Mouse (Mus musculus) CD4-positive, CD25-positive, alpha-beta regulatory T cell, adult 4 months (primary cell): Measurements from ENCODE around the gene Dnajb7. TPM values are rescaled to one million over a fixed set of nuclear protein-coding genes. Genes with fewer than 3 reads are reported as not detected.

Source experiments
- ATAC-seq: one replicate; pipeline ENCODE4 v1.8.0; 2017
- polyA plus RNA-seq, 2 experiments: library from polyadenylated mRNA; unstranded; fragments of 100-300 nt; shearing (Covaris generic); gene quantifications; one replicate each; pipeline ENCODE4 v1.2.1; 2017

Gene Dnajb7
- 1 to 10 TPM; 3.2 to 4.3 TPM for polyA plus RNA-seq

DNA sequence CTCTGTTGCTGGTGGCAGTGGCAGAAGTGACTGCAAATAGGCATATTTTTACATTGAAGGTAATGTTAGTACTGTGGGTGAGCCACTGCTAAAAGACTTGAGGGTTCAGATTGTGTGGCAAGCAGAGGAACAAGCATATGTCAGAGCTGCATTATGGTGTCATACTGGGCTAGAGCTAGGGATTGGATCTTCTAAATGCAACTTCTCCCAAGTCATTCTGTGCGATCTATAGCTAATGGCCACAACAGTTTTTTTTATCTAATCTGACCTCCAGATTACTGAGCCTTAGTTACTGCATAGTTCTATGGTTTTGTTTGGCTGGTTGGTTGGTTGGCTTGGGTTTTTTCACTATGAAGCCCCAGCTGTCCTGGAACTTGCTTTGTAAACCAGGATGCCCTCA, at the start of gene Dnajb7:
TSS of gene Dnajb7 (minus strand) at position 101 of the 400 bp plus-strand sequence.
- no peak for ATAC-seq

DNA sequence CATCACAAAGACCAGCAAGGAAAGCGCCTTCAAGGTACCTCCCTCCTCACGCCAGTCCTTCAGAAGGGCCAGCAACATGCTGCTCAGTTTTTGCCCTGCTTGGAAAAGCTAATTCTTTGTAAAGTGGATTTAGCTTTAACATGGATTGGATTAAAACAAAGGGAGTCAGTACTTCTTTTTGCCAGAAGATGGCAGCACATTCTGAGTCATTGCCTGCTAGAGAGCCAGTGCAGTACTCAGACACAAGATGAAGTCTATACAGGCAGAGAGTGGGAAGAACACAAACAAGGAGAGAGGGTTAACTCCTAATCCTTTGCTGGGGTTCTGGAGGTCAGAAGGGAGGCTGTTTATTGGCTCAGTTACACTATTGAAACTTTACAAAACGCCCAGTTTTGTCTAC, 40.4 kb upstream of the Dnajb7 start:
- ATAC-seq, result peak; percentile 73

DNA sequence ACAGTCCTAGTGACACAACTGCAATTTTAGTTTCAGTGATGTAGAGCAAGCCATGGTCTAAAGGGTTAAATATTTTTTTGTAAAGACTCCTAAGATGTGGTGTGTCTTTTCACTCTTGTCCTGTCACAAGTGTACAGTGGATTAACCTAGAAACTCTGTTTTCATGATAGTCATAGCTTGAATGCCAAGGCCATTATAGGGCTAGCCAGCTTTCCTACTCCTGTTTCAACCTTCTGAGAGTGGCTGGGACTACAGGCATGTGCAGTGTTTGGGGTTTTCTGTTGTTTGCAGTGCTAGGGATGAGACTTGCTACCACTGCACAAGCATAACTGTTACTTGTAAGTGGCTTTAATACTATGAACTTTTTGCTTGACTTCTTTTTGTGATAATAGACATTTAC, 31.1 kb upstream of the Dnajb7 start:
- ATAC-seq, result no peak

DNA sequence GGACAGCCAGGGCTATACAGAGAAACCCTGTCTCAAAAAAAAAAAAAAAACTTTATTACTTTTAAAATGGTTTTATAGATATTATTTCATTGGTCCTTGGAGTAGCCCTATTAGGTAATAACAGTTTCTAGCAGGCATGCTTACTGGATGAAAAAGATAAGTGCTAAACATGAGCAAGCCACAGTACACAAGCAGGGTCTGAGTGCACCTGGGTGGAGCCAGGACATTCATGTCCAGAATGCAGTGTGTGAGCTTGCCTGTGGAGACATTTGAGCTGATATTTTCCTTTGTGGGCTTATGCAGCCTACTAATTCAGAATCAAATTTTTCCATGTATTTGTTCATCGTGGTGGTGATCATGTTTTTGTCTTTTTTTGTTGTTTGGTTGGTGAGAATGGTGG, 30.2 kb upstream of the Dnajb7 start:
- no peak for ATAC-seq

DNA sequence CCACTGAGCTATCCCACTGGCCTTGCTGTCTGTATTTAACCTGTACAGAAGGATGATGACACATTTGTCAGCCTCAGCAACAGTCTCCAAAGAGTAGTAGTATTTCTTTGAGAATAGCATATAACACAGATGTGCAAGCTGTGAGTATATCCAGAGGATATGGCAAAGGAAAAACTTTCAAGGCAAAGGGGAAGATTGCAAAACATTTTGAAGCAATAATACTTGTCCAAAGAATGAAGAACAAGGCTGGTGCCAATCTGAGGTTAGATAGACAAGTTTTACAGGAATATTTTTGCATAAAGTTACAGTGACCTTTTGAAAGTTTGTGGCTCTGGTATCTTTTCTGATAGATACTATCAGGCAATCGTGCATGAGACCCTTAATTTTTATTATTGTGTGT, 23.1 kb upstream of the Dnajb7 start:
- ATAC-seq, result no peak

DNA sequence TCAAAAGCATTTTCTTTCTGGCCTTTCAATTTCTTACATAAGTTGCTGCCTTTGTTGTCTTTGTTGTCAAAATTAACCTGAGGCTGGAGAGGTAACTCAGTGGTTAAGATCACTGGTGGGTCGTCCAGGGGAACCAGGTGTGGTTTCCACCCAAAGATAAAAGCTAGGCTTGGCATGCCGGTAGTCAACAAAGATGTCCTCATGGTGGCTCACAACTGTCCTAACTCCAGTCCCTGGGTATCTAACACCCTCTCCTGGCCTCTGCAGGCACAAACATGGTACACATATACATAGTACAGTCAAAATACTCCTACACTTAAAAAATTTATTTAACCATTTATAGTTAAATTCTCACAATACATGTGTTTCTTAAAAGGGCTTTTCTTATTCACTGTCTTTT, 19.8 kb upstream of the Dnajb7 start:
- no peak for ATAC-seq

DNA sequence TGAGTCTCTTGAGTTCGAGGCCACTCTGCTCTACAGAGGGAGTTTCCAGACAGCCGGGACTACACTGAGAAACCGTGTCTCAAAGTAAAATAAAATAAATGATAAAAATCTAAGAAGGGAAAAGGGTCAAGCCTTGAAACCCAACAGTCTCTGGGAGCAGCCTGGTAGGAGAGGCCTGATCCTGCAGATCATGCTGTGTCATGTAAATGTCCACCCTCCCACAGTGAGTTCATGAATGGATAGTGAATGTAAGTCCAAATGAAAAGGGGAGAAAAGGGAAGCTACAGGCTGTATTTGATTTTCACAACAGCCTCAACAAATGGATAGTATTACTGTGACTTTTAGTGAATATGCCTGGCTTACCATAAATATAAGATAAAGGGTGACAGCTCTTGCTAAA, 17.2 kb upstream of the Dnajb7 start:
- ATAC-seq, result no peak

DNA sequence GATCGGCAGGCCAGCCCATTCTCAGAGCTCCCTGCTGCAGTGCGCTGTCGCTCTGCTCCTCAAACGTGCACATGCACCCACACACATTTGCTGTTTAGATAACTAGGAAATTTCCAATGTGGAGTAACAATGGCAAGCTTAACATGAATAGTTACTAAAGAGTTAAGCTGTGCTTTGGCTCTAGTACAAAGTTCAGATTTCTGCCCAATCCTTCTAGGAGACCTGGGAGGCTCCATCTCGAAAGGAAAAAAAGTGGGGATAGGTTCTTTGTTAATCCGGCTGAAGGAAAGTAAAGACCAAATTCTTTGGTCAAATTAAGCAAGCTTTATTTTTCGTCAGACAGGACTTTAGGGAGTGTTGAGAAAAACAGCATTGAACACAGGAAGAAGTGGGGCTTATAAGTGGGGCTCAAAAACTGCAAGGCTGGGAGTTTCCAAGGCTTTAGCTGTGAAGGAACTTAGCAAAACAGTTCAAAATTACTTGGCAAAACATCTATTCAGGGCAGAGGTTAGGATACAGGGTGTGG, 14.1 kb upstream of the Dnajb7 start:
- no peak for ATAC-seq

DNA sequence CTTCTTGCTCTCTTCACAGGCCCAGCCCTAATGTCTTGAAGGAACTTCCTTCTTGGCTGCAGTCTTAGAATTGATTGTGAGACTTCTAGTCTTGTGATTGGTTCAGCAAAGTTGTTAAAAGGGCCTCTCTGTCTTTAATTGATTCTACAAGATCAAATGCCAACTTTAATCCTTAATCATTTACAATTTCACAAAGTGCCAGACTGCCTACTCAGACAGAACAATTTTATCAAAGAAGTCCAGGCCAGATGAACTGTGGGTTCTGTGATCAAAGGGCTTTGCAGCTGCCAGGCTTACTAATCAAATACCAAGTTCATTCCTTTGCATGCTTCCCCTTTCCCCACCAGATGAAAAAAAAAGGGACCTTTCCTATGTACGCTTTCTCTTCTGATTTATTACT, 13.4 kb upstream of the Dnajb7 start:
- ATAC-seq, result no peak

DNA sequence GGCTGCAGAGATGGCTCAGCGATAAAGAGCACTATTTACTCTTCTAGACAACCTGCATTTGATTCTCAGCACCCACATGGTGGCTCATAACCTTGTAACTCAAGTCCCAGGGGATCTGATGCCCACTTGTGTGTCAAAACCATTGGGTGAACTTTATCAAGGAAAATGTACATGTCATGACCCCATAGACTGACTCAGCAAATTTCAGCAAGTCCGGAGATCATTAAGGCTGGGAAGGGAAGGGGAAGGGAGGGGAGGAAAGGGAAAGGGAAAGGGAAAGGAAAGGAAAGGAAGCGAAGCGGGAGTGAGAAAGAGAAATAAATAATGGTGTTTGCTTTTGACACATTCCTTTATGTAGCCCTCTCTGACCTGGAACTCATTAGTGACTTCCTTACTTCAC, 10.0 kb upstream of the Dnajb7 start:
- no peak for ATAC-seq

DNA sequence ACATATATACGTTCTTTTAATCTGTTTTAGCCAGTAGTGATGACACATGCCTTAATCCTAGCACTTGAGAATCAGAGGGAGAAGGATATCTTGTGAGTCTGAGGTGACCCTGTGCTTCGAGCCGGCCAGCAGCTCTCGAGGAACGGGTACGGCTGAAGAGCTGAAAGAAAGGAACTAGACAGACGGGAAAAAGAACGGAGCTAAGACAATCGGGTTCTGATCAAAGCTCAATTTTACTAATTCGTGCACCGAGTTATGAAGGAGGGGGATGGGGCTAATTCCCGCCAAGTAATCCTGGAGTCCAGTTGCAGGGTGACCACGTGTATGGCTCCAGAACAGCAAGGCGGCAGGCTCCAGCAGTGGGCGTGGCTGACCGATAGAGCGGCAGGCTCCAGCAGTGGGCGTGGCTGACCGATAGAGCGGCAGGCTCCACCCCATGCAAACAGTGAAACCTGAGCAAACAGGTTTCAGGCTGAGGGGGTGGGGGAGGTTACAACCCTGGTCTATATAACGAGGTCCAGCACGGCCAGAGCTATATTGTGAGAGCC, 8.7 kb upstream of the Dnajb7 start:
- peak; percentile 83 for ATAC-seq

DNA sequence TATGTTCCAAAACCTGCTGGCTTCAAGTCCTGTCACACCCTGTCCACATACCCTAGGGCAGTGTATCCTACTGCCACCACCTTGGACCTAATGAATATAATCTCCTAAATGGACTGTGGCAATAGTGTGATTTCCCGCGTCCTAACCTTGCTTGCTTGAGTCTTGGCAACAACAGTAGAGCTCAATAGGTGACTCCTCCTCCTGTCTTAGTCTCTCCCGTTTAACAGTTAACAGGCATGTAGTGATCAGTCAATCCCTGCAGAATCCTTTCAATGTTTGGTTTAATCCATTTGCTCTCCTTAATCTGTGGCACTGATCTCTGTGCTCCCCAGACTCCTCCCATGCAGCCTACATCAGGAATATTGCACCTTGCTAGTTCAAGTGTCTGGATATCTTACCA, 3.1 kb downstream of the Dnajb7 start:
- no peak for ATAC-seq

DNA sequence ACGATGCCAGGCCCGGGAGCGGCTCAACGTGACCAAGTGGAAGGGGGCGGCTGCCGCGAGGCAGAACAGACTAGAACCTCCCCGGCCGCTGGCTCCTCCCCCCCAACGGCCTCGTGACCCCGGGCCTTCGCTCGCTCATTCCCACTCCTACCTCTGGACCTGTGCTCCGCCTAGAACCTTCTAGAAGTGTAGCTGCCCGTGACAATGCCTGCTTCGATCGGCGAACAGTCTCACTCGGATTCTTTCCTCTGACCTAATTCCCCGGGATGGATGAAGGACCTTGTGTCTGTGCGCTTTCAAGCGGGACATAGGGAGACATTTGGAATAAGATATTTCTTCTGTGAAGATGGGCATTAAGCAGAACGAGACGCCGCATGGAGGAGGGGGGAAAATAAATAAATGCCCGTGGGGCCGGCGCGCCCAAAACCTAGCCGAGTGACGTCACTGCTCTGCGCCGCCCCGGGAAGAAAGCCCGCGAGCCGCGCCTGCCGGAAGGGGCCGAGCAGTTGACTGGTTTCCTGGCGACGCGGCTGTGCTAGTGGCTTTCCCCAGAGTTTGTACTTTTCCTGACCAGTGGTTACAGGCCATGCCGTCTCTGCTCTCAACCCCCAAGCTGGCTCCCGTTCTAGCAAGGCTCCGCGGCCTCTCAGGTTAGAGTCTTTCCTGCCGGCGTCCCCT, 8.3 kb downstream of the Dnajb7 start, which contains the start of the genes St13 and Xpnpep3:
TSS of gene St13 (minus strand) at position 440 of the 678 bp plus-strand sequence.
TSS of gene Xpnpep3 (plus strand) at position 501 of the 678 bp plus-strand sequence.
- peak; percentile 95 for ATAC-seq

DNA sequence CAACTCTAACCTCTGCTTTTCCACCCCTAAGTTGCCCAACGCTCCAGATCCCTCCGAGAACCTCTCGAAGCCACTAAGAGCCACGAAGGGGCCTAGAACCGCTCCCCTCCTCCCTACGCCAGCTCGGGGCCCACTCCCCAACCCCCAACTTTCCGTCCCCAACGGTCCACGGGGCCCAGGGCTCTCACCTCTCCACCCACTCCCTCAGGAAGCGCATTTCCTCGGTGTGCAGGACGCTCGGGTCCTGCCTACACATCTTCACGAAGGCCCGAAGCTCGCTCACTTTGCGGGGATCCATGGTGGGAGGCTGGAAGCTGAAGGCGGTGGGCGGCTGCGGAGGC, 8.8 kb downstream of the Dnajb7 start:
- ATAC-seq, result peak; percentile 55

DNA sequence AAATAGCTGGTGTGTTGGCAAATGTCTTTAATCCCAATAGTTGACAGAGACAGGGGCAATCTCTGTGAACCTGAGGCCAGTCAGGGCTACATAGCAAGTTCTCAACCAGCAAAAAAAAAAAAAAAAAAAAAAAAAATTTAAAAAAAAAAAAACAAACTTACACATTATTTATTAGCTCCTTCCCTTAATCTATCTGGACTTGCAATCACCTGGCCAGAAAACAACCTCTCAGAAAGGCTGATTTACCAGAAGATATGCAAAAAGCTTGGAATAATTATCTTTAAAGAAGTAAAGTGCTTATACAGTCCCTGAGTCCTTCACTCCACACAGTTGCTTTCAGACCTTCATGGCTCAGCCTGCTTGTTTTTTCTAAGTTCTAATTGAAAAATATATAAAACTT, 9.9 kb downstream of the Dnajb7 start:
- no peak for ATAC-seq

DNA sequence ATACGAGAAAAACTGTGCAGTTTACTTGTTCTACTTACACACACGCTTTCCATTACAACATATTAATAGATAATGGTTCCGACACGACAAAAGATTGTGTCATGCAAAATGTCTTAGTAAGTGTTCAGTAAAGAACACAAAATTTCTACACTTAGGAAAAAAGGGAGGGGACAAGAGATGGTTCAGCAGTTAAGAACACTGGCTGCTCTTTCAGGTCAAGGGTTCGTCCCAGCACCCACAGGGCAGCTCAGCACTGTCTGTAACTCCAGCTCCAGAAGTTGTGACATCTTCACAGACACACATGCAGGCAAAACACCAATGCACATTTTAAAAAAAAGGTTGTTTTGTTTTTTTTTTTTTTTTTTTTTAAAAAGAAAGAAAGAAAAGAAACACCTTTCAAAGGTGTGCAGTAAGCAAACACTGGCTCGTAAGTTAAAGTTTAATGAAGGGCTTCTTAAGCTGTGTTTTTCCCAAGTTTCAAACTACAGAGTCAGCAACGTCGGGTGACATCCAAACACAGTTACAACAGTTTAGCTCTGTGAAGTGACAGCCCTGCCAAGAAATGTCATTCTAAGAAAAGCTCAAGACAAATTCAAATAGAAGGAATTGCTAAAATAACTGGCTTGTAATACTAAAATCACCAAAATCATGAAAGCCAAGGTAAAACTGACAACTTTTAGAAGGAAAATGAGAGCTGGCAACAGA, 13.7 kb downstream of the Dnajb7 start:
- no peak for ATAC-seq

DNA sequence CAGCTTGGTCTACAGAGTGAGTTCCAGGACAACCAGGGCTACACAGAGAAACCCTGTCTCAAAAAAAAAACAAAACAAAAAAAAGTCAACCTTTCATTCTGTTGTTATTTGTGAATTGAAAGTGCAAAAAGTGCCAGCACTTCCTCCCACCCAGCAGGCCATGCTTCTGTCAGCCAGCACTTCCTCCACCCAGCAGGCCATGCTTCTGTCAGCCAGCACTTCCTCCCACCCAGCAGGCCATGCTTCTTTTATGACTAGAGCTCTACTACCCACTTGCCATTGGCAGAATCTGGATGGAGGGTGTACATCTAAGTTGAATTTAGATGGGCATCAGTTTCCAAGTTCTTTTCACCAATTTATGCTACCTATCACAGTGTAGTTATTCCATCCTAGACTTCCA, 15.1 kb downstream of the Dnajb7 start:
- peak; percentile 85 for ATAC-seq

DNA sequence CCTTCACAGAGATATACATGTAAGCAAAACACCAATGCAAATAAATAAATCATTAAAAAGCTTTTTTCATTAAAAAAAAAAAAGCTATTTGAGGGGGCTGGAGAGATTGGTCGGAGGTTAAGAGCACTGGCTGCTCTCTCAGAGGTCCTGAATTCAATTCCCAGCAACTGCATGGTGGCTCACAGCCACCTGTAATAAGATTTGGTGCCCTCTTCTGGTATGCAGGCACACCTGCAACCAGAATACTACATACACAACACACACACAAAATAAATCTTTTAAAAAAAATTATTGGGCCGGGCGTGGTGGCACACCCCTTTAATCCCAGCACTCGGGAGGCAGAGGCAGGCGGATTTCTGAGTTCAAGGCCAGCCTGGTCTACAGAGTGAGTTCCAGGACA, 21.8 kb downstream of the Dnajb7 start:
- ATAC-seq, result no peak

DNA sequence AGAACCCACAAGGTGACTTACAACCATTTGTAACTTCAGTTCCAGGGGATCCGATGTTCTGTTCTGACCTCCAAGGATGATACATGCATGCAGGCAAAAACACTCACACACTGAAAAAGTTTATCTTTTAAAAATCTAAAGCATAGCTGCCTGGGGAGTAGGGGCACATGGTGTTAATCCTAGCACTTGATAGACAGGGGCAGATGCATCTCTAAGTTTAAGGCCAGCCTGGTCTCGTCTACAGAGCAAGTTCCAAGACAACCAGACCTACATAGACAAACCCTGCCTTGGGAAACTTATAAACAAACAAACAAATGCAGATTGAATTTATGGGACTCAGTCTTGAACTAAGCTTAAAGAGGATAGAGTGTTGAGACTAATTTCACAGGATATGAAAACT, 29.3 kb downstream of the Dnajb7 start:
- ATAC-seq, result no peak

DNA sequence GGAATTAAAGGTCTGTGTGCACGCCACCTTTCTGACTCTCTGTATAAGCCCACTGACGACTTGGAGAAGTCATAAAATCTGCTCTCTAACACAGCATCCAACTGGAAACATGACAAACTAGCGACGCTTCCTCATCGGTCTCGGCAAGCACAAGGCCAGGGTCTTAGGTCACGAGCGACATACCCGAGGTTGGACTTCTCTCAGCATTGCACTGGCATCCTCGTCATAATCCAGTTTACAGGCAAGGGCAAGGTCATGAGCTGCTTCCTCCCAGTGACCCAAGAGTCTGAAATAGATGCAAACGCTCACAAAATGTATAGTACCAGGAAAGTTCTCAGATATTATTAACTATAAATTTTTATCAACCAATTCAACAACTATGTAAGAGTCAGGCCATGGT, 33.5 kb downstream of the Dnajb7 start:
- no peak for ATAC-seq

DNA sequence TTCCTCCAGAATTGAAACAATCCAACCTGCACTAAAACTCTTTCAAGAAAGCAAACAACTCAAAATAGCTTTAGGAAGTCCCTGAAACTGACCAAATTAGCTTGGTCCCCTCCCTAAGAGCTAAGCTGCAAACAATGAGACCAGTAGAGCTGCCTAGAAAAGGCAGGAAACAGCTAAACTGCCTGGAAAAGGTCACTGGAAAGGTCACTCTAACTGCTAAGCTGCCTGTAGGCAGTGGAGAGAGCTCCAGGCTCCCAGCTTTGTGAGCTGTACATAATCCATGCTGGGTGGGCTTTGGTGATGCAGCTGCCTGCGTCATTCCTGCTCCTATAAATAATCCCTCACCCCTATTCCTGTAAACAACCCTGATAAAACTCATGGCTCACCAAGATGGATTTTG, 37.7 kb downstream of the Dnajb7 start:
- ATAC-seq, result no peak

DNA sequence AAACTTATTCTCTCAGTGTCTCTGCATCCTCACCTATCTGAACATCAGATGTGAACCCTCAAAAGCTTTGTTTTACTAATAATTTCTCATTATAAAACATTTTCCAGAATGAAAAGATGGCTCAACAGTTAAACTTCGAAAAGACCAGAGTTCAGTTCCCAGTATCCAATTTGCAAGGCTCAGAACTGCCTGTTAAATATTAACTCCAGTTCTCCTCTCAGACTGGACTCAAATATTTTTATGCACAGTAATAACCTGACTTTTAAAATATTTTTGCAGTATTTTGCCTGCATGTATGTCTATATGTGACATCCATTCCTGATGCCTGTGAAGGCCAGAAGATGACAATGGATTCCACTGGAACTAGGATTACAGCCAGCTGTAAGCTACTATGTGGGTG, 39.5 kb downstream of the Dnajb7 start:
- ATAC-seq, result no peak

DNA sequence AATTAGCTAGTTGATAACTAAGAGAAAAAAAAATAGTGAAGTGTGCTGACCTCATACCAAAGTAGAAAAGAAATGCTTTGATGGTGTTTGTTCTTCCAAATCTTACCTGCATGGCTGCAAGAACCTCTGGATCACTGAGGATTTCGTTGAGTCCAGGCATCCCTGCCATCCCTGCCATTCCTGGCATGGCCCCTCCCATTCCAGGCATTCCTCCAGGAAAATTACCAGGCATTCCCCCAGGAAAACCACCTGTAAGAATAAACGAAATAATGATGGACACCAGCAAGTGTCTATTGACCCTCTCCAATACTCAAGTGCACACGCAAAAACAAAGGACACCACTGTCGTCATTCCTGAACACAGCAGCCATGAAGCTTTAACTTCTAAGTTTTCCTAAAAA, 41.9 kb downstream of the Dnajb7 start:
- ATAC-seq, result no peak

DNA sequence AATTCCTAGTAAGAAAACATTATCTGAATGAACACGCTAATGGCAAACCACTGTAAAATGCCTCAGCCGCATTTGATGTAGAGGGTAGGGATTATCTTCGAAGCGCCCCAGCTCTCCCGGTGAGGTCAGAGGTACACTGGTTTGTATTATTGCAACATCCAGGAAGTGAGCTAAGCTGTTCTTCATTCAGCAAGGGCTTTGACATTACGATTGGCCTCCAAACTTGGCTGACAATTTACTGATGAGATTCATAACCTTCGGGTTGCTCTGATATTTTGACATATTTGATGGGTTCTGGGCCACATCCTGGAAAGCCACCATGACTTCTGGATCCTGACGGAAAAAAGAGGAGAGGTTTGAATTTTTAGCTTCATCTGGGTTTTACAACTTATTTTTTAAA, 42.9 kb downstream of the Dnajb7 start:
- no peak for ATAC-seq
